Mouse (Mus musculus): ENCODE measurements at regions not wholly inside any gene's neighbourhood (a gene's known extent, or its start where the extent isn't known, plus 50 kb on each side); places are given as distances from the start of the nearest gene placed in this dataset.

DNA sequence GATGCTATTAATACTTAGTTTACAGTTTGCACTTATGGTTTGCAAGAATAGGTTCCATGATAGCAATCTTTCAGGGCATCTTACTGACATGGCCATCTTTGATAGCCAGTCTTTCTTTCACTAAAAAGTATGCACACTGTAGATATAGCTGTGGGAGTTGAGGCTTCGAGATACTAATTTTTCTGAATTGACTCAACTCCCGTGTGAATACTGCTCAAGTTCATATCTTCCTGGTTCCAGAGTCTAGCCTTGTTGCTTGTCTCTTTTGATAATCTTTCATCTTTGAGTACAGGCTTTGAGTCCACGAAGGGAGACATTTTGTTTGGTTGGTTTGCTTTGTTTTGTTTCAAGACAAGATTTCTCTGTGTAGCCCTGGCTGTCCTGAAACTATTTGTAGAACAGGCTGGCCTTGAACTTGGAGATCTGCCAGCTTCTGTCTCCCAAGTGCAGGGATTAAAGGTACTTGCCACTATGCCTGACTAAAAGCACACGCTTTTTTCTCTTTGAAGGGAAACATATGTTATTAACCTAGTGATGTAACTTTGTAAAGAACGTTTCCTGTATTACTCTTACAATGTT lies 64.1 kb upstream of the Tlk1 start:
- TF ChIP-seq CTCF (IDR thresholded peaks at IDR 0.05) = no peak
- TF ChIP-seq POLR2A (IDR thresholded peaks at IDR 0.05; ENCODE audit: insufficient read depth, low read depth, low read length) = no peak
- TF ChIP-seq EP300 (IDR thresholded peaks at IDR 0.05; ENCODE audit: insufficient read depth, low read depth, low read length) = no peak
